Mouse (Mus musculus): ENCODE measurements at regions not wholly inside any gene's neighbourhood (a gene's known extent, or its start where the extent isn't known, plus 50 kb on each side); places are given as distances from the start of the nearest gene placed in this dataset.

DNA sequence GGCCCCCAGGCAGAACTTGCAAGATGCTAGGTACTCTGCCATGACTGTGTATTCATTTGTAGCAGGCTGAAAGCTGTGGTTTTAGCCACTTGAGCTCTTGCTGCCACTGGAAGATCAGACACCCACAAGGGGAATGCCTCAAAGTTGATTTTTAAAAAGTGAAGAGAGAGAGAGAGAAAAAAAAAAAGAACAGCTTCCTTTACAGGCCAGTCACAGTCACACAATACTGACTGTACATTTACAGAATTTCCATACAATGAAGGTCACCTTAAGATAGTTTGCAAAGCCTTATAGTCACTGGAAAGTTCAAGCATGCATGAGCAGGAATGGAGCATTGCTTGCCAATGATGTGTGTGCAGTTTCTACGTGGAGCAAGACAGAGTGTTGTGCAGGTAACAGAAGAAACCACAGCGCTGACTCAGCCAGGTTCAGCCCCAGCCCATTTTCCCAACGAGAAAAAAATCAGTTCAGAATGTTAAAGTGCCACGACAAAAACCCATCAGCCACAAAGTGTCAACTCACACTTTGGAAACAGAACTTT is 109.3 kb upstream of the Ado start:
- DNase-seq: no peak

GRCm38 (mm10) chr10:67657305-67657704 is 108.5 kb upstream of the Ado start:
- no peak for DNase-seq

GRCm38 (mm10) chr10:67654518-67654917 is 105.8 kb upstream of the Ado start:
- no peak for DNase-seq

DNA sequence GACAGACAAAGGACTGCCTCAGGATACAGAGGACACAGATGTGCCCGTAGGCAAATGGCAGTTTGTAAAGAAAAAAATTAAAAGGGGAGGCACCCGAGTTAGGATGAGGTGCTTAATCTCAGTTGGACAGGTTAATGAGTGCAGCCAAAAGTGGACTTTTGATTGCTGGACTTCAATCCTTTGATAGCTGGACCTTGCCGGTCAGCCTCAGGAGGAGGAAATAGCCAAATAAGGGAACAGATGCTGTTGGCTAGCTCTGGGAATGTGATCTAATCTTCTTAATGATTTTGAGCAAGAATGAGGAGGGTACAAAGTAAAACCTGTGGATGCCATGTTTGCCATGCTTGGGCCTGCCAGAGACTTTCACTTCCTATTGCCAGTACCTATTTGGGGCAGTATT is 103.5 kb upstream of the Ado start:
- no peak for DNase-seq

DNA sequence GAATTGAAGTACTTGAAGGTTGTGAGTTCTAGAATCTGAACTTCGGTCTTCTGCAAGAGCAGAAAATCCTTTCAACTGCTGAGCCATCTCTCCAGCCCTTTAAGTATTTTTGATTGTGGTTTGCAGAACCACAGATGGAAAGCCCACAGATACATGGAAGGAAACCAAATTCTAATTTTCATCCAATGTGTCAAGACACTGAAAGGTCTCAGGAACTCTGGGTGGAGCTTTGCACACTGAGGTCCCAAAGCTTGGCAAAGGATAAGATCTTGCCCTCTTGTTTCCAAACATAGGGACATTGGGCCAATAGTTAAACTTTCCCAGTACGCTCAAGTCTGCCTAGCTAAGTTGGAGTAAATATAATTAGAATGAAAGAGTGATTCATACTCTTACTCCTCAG is 102.6 kb upstream of the Ado start:
- DNase-seq: no peak

GRCm38 (mm10) chr10:67647777-67648727 is 99.3 kb upstream of the Ado start:
- no peak for DNase-seq

DNA sequence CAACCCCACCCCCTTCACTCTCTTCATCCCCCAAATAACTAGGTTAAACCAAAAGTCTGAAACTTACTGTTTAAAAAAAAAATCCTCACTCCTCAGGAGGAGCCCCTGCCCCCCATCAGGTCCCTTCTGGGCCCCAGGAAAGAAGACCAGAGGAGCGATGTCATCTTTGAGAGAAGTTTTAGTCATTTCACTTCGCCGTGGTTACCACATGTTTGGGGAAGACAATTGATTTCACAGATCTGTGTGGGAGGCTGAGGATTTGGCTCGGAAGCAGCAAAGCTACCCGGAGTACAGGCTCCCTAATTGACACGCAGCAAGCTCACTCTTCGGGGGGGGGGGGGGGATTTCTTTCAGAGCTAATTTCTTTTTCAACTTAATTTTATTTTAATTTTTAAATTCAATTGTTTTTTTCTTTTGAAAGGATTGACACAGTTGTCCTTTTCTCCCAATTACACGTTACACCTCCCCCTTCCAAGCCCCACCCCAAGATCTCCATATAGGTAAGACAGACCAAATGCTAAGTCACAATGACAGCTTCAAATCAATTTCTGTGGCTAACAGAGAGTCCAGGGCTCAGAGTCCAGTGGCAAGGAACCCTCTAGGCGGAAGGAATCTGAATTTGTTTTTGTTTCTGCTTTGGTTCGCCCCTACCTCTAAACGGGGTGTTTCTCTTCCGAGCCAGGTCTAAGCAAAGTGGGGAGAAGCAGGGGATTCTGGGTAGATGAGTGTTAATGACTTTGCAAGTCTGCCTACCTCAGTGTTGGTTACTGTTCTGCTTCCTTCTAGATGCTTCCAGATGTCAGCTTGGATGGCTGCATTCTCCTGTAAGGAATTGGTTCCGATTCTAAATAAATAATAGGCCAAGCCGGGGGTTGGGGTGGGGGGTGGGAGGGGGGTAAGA is 98.2 kb upstream of the Ado start:
- no peak for DNase-seq

DNA sequence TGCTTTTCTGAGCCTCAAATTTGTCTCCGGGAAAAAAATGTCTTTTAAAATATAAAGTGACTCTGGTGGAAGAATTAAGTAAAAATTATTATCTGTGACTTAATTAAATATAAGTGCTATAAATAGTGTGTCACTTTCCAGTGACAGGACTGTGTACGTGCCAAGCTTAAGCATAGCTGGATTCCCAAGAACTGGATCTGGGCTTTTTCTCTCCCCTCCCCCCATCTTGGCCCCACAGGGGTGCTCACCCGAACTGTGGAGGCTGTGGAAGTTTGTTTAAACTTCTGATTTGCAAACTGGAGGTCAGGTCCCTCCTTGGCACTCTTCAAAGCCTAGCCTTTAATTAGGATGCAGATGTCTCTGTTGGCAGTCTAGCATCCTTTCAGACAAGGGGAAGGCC is 97.1 kb upstream of the Ado start:
- DNase-seq: no peak

- no peak for DNase-seq
These were observed 95.5 kb upstream of the Ado start for GRCm38 (mm10) chr10:67644280-67644679.

DNA sequence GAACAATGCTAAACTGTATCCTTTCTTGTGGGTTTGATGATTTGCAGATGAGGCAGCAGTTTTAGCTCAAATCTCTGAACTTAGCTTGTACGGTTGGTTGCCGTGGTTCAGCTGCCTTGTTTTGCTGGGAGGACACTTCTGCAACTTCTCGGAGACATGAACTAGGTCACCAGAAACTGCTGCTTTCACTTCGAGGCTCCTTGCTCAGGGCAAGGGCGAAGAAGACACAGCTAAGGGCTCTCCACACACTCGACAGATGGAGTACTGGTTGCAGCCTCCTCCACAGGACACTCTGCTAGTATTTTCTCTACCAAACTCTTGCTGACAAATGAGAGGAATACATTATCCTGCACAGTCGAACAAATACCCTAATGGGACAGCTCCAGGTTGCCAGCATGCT is 94.9 kb upstream of the Ado start:
- DNase-seq: peak; percentile 14 to 21

GRCm38 (mm10) chr10:67637339-67637738 is 88.6 kb upstream of the Ado start:
- DNase-seq: no peak

GRCm38 (mm10) chr10:67636569-67636968 is 87.8 kb upstream of the Ado start:
- no peak for DNase-seq

- DNase-seq: no peak
These were observed 86.0 kb upstream of the Ado start for GRCm38 (mm10) chr10:67634795-67635194.

DNA sequence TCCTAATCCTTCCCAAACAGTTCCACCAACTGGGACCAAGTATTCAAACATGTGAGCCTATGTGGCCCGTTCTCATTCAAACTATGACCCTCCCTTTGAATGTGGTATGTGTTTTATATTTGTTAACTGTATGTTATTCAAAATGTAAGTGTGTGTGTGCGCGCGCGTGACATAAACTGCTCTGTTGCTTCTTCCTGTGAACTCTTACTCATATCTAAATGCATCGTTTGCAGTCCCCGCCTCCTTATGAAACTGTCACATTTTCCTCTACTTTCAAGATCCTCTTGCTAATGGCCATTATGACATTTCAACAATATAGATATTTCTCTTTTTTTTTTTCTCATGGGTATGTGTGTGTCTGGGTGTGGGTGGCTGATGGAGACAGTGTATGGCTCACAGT is 84.3 kb upstream of the Ado start:
- DNase-seq: no peak

GRCm38 (mm10) chr10:67623338-67623737 is 74.6 kb upstream of the Ado start:
- DNase-seq: no peak

DNA sequence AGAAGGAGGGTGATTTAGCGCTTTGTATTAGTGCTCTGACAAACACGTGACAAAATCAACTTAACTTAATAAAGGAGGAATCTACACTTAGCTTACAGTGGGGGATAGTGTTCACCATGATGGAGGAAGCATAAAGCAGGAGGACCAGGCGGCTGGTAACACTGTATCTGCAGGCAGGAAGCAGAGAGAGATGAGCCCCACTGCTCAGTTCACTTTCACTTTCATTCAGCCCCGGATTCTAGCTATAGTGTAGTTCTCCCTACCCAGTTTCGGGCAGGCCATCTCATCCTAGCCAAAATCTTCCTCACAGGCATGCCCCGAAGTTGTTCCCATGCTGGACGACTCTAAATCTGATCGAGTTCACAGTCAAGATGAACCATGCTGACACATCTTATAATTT is 71.3 kb upstream of the Ado start:
- no peak for DNase-seq

DNA sequence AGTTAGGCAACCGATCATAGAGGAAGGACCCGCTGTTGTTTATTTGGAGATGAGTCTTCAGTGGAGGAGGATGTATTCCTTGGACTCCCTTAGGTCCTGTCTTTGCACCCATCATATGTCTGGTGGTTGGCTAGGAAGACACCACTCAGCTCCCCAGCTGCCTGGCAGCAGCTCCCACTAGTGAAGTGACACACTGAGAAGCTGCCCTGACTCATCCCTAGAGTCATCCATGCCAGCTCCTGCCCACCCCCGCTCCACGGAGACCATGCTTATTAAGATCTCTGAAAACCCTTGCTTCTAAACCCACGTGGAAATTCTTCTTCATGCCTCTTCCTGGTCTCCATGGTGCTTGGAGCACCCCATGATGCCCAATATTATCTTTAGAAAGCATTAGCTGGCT is 69.4 kb upstream of the Ado start:
- DNase-seq: no peak

DNA sequence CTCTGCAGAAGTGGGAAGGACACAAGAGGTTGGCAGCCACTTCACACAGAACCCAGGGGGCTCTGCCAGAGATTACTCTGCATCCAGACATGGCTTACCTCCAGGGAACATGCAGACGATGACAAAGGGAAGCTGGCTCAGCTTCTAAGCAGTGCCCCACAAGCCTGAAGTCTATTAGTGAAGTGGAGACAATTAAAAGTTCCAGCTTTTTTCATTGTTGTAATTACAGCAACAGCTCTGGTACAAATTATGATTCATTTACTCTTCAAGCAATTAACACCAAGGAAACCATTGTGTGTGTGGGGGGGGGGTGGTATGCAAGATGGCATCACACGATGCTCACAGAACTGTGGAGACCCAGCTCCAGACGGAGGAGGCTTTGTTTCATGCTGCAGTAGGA is 66.3 kb upstream of the Ado start:
- DNase-seq: no peak

DNA sequence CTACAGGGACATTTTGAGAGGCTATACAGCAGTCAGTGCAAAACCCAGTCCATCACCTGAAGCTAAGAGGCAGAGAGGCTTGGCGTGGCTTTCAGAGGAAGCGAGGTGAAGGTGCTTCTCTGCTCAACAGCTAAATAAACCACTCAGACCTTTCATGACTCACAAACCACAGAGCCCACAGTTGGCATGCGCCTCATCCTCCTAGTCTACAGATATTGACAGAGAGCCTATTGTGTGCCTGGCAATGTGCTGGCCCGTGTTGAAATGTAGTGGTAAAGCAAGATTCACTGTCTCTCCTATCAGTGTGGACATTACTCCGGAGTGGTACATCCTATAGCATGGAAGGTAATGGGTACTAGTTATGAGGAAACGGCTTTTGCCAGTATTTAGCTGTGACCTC is 61.9 kb upstream of the Ado start:
- DNase-seq: no peak

DNA sequence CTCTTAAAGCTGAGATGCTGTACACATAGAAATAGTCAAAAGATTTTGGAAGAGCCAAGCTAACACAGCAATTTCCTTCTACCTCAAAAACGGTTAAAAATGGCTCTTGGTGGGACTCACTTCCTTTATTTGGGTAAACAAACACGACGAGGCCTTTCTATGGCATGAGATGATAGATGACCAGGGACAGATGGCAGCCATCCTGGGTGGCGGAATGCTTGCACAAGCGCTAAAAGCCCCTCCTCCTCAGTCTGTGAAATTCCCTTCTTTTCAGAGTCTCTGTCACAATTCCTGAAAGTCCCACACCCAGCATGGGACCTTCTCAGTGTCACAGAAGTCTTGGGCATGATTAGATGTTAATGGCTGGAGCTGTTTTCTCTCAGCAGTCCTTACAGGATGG is 59.3 kb upstream of the Ado start:
- DNase-seq: no peak

- DNase-seq: no peak
These were observed 58.7 kb upstream of the Ado start for GRCm38 (mm10) chr10:67607297-67608032.

- no peak for DNase-seq
These were observed 58.0 kb upstream of the Ado start for GRCm38 (mm10) chr10:67606739-67607138.

- no peak for DNase-seq
These were observed 50.6 kb upstream of the Ado start for GRCm38 (mm10) chr10:67599390-67599789.

All from cerebellum, adult 18-20 months (tissue).